13 mouse cellular contexts compared by ENCODE assay signal in the genomic region with DNA sequence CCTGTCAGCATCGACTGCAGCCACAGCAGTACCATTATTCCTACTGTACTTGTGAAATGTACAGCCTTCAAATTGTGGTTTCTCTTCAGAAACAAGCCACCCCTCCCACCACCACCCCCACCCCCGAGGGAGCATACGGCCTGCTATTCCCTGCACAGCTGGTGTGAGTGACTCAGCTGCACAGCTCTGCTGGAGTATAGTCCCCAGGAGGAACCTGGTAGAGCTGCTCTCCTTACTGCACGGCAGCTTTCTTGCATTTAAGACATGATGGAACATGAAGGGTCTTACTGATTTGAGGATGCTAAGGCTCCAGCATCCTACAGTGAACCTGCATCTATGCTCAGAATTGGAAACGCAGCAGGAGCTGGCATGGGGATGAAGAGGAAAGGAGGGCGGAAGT.
DNase-seq lines count a peak whose midpoint lies in the region; ATAC-seq and TF ChIP-seq lines count a peak whose summit lies in the region.
"Had no signal": no experiment of that assay in that cellular context is flagged by ENCODE, and none has a peak within 500 bp of the region (broad histone marks: within the 10 kb centered on the region; RNA-seq: fewer than 3 reads in every experiment).

No protein-coding gene starts in this region.

- no peak overlapping the region for H3K4me3 ChIP-seq in olfactory bulb, adult 2 months (ENCODE audit: insufficient read depth, low read depth, low read length)
- H3K4me3 ChIP-seq in liver, postnatal 0 days (ENCODE audit: low read depth, low read length), result no peak overlapping the region

- TF ChIP-seq EP300 in liver, postnatal 0 days (IDR thresholded peaks at IDR 0.05; ENCODE audit: low read depth), result no peak

- H3K9me3 ChIP-seq in liver, postnatal 0 days (ENCODE audit: low read length), result no peaks in the 10 kb centered on the region

- peak; percentile 96 for ATAC-seq in frontal cortex, adult (ENCODE audit: low TSS enrichment)
- ATAC-seq in liver, postnatal 0 days, result no peak
- ATAC-seq: CD4-positive, CD25-positive, alpha-beta regulatory T cell, adult 4 months; intestine, embryonic 16.5 days had no signal

- no peak overlapping the region for H3K9ac ChIP-seq in liver, postnatal 0 days (replicated peaks)

- TF ChIP-seq CTCF in olfactory bulb, adult 2 months (IDR thresholded peaks at IDR 0.05; ENCODE audit: insufficient read depth, low read depth, low read length), result no peak
- no peak for TF ChIP-seq CTCF in liver, postnatal 0 days (IDR thresholded peaks at IDR 0.05; ENCODE audit: low read depth)

- WGBS in olfactory bulb, adult 2 months, result 38% methylated on average over 6 of the region's 6 CpGs
- 57% methylated on average over 6 of the region's 6 CpGs for WGBS in liver, postnatal 0 days (ENCODE audit: insufficient replicate concordance)

- no peaks in the 10 kb centered on the region for H3K27me3 ChIP-seq in liver, postnatal 0 days (ENCODE audit: insufficient read depth, low read length)

- no peak overlapping the region for H3K4me2 ChIP-seq in liver, postnatal 0 days (ENCODE audit: low read depth, low read length)

- H3K36me3 ChIP-seq in liver, postnatal 0 days (replicated peaks; ENCODE audit: insufficient read depth, low read length), result peaks cover 21% of the 10 kb centered on the region

- DNase-seq in frontal cortex, postnatal 25 days (ENCODE audit: low spot score in 2 of 2), result no peak
- DNase-seq in left cerebral cortex, postnatal 14 days (ENCODE audit: low spot score in 2 of 2), result peak; percentile 52 to 55
- no peak for DNase-seq in left cerebral cortex, adult 11 months (ENCODE audit: low spot score)
- peak; percentile 83 for DNase-seq in NIH3T3 (ENCODE audit: low read depth)
- no peak for DNase-seq in liver, postnatal 0 days
- DNase-seq in c-Kit-positive CD71-positive TER-119-positive erythroid progenitor cells, embryonic 14.5 days (ENCODE audit: low spot score), result no peak
- DNase-seq: cerebellum, adult 11-12 months; heart, adult 18-20 months; kidney, postnatal 10 days had no signal

- H3K27ac ChIP-seq in olfactory bulb, adult 2 months (ENCODE audit: insufficient read depth, low read depth, low read length), result peak overlapping the region; percentile 42
- no peak overlapping the region for H3K27ac ChIP-seq in liver, postnatal 0 days (ENCODE audit: low read depth)

- intact Hi-C loops in left cerebral cortex, postnatal 14 days (cut with DNase I), result no loop called here

- peaks cover 11% of the 10 kb centered on the region for H3K4me1 ChIP-seq in olfactory bulb, adult 2 months (ENCODE audit: control insufficient read depth, insufficient read depth, low read length)
- peaks cover 6% of the 10 kb centered on the region; the same call in 1 of the 2 replicates for H3K4me1 ChIP-seq in liver, postnatal 0 days (ENCODE audit: insufficient read depth)

- no peak for TF ChIP-seq POLR2A in olfactory bulb, adult 2 months (IDR thresholded peaks at IDR 0.05; ENCODE audit: insufficient read depth, low read depth, low read length)

Comparison
In these comparisons a context has a peak if more than half of its experiments do, and no peak if none do; other contexts are left out.
1. DNase-seq: peak in left cerebral cortex, postnatal 14 days (2 of 2) and NIH3T3 (single experiment); none in frontal cortex, postnatal 25 days (0 of 2), left cerebral cortex, adult 11 months (single experiment), liver, postnatal 0 days (single experiment) and c-Kit-positive CD71-positive TER-119-positive erythroid progenitor cells, embryonic 14.5 days (single experiment).